Mouse (Mus musculus) thymus, adult 18-20 months (tissue): Measurements from ENCODE around the gene Slit2.

ENCODE experiments used
- DNase-seq, 2 experiments: peaks; one replicate each; pipeline ENCODE4 v3.0.0; 2022; ENCODE audit warnings: mixed read lengths in 2 of 2

Gene Slit2

GRCm38 (mm10) chr5:47982941-47983701, at the start of gene Slit2:
Gene Slit2, plus strand, starts transcription at chr5:47983138.
- peak in 1 of 2 experiments; percentile 5 for DNase-seq

DNA sequence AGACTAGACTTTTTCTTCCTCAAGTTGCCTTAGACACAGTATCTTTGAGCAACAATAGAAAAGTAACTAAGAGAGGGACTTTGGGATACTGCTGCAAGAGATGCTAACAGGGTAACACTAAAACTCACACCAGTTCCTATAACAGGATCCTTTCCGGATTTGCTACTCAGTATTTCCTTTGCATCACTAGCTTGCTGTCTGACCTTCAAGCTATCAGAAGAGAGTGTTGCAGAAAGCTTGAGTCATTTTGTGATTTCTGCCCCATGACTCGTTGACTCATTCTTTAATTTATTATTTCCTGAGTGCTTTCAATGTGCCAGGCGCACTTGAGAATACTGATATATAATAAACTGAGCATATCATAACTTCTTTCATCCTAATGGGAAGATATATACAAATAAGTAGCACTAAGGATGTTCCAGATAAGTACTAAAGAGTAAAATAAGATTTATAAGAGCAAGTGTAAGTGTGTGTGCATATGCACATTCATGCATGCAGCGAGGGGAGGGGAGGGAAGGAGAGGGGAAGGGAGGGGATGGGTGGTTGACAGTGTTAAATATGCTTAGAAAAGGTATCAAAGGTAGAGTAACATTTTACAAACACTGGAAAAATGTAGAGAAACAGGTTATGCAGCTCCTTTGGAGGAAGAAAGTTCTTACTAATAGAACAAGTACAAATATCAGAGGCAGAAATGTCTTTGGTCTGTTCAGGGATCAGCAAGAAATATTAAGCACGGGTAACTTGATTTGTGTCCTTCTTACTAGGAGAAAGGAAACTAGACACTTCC, 44.2 kb upstream of the Slit2 start:
- no peak for DNase-seq

DNA sequence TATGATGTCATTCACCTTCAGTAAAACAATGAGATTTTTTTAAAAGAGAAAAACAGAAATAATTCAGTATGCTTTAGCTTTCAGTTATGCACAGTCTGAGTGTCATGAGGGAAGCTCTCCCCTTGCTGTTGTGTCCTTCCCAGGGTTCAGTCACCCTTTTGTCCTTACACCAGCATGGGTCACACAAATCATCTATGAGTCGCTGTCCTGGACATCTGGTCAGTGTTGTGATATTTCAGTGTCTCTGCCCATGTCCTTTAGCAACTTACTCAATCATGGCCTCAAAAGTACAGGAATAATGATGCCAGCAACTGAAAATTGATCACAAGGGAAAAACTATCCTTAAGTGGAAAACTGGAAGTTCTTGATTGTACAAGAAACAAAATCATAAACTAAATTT, 26.5 kb upstream of the Slit2 start:
- DNase-seq: no peak

DNA sequence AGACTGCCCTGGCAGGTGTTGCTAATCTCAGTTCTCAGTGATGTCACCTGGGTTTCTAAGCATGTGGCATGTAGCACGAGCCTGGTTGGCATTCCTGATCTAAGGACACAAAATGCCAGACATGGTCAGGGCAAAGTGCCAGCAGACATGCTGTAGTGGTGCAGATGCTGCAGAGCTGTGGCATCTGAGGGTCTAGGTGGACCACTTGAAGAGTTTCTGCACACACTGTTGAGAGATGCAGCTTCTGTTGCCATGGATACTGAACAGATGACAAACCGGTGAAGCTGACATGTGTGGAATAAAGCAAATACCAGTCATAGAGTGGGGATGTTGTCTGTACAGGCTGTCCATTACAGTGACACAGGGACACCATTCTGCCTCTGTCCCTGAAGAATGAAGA, 7.1 kb upstream of the Slit2 start:
- DNase-seq: no peak

DNA sequence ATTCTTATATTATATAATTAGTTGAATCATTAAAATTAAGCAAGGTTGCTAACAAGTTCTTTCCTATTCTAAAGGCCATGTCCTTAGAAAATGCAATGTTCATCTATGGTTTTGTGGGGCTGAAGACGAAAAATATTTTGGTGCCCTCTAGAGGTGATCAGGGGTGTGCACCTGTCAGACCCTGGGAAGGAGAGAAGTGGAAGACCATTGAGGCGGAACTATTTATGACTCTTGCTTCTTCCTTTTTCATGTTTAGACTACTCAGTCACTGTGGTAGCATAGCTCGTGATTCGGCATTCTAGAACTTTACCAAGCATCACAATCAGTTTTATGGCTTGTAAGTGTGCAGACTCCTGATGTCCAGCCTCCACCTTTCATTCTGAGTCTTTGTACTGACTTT, 3.6 kb upstream of the Slit2 start:
- DNase-seq: no peak

- no peak for DNase-seq
Observed at GRCm38 (mm10) chr5:47980459-47980858, 2.5 kb upstream of the Slit2 start.

DNA sequence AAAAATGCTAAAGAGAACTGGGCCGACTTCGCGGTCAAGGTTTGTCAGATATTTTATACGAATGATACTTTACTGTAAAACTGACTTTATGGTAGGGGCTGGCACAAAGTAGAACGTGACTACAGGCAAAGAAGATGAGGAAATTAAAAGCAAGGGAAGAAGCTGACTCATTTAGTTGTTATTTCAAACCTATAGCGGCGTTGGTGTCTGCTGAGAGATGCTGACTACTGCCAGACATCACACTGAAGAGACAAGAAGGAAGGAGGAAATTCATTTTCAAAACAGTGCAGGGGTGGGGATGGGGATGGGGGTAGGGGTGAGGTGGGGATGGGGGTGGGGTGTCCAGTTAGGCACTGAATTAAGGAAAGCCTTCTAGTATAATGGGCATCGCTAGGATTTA, 987 bp upstream of the Slit2 start:
- no peak for DNase-seq

- no peak for DNase-seq
Observed at GRCm38 (mm10) chr5:47983746-47984583, 1.0 kb downstream of the Slit2 start.

DNA sequence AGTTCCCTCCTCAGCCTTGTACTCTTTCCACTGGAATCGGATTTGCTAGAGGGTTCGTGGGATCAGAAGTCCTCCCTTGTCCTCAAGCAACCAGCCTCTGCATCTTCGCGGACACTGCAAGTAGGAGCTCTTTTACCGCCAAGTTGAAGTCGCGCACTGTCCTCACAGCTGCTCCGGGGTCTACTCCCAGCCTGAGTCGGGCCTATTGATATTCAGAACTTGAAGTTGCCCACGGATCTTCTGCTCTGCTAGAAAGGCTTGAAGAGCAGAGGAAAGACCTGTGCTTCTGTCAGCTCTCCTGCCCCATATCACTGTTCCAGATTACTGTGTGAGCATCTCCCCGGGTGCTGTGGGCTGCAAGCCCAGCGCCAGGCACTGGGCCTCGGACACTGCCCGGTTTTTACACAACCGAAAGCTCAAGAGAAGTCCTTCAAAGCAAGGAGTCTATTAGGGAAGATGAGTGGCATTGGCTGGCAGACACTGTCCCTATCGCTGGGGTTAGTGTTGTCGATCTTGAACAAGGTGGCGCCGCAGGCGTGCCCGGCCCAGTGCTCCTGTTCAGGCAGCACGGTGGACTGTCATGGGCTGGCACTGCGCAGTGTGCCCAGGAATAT, 1.8 kb downstream of the Slit2 start:
- no peak for DNase-seq

DNA sequence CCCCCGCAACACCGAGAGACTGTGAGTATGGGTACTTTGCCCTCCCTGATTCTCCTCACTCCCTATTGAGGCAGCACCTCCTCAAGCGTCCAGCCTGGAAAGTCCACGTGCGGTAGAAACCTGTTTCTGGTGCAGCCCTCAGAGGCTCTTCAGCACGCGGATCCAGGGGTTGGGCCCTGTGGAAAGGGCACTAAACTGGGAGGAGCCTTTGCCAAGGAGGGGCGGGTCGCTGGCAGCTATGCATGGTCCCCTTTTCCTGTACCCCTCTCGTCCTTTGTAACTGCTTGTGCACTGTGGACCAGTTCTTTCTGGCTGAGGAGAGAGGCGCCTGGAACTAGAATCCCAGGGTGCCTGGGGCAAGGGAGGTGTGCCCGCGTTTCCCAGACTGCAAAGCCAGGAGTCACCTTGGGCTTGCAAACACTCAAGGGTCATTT, 2.3 kb downstream of the Slit2 start:
- no peak for DNase-seq

DNA sequence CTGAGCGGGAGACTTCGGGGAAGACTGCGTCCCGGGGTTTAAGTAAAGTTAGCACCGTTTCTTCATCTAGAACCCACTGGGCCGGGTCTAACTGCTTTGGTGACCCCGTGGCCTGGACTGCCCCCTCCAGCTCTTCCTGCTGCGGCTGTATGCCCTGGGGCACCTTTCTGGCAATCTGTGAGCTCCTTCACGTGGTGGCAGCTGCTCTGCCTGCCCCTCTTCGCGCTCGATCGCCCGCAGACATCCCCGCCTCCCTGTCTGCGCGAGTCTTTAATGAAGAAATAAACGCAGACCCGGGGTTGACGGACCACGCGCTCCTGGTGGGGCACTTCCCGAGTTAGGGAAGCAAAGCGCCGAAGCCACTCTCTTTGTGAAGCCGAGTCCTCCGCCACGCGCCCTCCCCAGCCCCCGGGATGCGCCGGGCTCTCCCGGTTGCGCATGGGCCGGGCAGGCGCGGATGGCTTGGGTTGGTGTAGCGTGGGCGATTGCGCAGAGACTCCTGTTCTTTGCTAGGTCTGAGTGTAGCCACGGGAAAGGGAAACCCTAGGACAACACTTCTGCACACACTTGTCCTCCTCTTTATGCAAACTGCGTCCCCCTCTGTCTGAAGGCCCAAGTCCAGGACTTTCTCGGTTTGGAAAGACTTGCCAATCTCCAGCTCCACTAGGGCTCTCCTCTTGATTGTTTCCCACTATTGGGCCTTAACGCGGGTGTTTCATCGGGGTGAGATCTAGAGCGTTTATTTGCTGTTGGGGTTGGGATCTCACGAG, 3.1 kb downstream of the Slit2 start:
- no peak for DNase-seq

GRCm38 (mm10) chr5:47990926-47991325, 8.0 kb downstream of the Slit2 start:
- no peak for DNase-seq

DNA sequence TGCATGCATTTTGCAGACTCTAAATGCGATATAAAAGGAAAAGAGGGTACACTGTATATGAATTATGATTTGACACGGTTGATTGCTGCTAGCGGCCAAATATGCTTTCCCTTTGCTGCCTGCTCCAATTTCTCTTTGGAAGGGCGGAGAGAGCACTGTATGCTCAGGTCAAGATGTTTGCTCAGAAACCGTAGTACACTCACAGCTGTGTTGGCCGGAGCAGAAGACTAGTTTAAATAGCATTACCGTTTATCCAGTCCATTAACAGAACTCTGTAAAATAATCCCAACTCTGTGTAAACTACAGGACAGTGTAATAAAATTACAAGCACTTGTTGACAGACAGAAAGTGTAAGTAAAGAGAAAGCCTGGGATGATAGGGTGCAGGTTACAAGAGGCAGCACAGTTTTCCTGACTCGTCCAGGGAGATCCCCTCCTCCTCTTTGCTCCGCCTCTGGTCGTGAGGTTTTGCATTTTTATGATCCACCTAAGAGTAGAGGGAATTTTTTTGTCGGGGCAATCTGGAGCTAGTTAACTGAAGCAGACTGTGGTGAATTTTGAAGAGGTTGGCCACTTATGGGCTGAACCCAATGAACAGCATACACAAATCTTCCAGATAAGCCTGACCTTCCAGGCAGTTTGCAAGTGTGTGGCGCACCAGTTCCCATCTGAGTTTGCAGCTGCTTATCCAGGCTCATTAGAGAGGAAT, 20.9 kb downstream of the Slit2 start:
- DNase-seq: no peak

DNA sequence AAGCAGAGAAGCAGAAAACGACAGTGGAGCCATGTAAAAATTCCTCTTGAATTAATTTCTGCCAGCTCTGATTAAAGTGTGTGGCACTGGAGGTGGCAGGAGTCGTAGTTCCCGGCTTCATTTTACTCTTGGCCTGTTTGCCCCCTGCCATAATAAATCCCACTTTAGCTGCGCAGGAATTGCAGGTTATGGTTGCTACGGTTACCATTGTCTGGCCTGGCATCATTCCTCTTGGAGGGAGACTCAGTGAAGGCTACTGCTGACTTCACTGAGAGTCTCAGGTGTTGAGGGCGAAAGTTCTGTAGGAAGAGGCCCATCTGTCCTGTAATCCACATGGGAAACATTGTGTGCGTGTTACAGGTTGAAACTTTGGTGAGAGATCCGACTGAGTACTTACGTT, 22.6 kb downstream of the Slit2 start:
- DNase-seq: no peak

GRCm38 (mm10) chr5:48006059-48006458, 23.1 kb downstream of the Slit2 start:
- no peak for DNase-seq

GRCm38 (mm10) chr5:48023441-48023840, 40.5 kb downstream of the Slit2 start:
- DNase-seq: no peak

GRCm38 (mm10) chr5:48034875-48035274, 51.9 kb downstream of the Slit2 start:
- DNase-seq: no peak

GRCm38 (mm10) chr5:48038033-48038432, 55.1 kb downstream of the Slit2 start:
- DNase-seq: no peak

DNA sequence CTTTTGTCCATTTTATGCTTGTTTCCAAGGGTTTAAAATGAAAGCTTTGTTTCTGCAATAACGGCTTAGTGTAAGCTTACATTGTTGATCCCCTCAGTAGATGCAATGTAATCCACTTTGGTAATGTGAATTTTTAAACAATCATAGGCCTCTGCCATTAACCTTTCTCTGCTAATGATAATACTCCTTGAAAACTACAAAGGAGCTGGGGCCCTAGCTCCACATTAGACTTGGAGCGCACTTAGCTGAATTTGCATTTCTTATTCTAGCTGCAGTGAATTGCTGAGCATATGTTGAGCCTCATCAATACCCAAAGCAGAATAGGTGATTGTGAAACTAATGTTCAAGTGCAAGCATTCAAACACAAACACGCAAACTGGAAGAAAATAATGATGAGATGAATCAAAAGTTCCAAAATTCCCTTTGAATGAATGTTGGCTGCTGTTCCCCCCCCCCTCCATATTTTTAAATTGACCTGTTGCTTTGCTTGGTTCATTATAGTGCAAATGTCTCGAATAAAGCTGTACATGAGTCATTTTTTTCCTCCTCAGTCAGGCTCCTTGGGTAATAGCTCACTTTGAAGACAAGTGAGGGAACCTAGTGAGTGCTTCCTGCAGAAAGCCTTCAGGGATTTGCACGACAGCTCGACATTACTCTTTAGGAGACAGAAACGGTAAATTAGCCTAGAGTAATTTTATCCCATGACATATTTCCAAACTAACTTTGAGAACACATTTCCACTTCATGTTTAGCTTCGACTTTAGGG, 66.2 kb downstream of the Slit2 start:
- DNase-seq: no peak

GRCm38 (mm10) chr5:48050637-48051314, 67.8 kb downstream of the Slit2 start:
- no peak for DNase-seq
